Mouse (Mus musculus) MEL-GATA-1-ER (cell line): ENCODE data around the gene Pakap.
"Not testable (repeated sequence)": the region's sequence is repeated elsewhere in the genome, so short reads cannot be mapped to it uniquely, and the experiment has no call there.

Source experiments
- DNase-seq: peaks from one replicate; pipeline ENCODE4 v3.0.0-alpha.2; 2012; ENCODE audit warnings: low read depth; ENCODE audit errors: extremely low read depth

Gene Pakap

GRCm38 (mm10) chr4:57866990-57867389, 299.0 kb downstream of the Pakap start:
- no peak for DNase-seq

- DNase-seq = no peak
Measured at GRCm38 (mm10) chr4:57867454-57867853, 299.5 kb downstream of the Pakap start.

GRCm38 (mm10) chr4:57879137-57879536, 311.2 kb downstream of the Pakap start:
- DNase-seq = no peak

- DNase-seq = peak; percentile 59
Measured at GRCm38 (mm10) chr4:57879804-57880357, 311.9 kb downstream of the Pakap start.

- no peak for DNase-seq
Measured at GRCm38 (mm10) chr4:57883520-57884421, 315.8 kb downstream of the Pakap start.

- no peak for DNase-seq
Measured at GRCm38 (mm10) chr4:57884511-57884910, 316.5 kb downstream of the Pakap start.

GRCm38 (mm10) chr4:57885186-57885585, 317.2 kb downstream of the Pakap start:
- no peak for DNase-seq

- DNase-seq = no peak
Measured at GRCm38 (mm10) chr4:57886066-57886887, 318.3 kb downstream of the Pakap start.

GRCm38 (mm10) chr4:57886888-57887230, 318.9 kb downstream of the Pakap start:
- DNase-seq = no peak

- DNase-seq = no peak
Measured at GRCm38 (mm10) chr4:57888246-57888645, 320.3 kb downstream of the Pakap start.

GRCm38 (mm10) chr4:57888978-57889377, 321.0 kb downstream of the Pakap start:
- not testable (repeated sequence) for DNase-seq

GRCm38 (mm10) chr4:57889773-57890172, 321.8 kb downstream of the Pakap start:
- DNase-seq = no peak

GRCm38 (mm10) chr4:57892001-57892586, 324.1 kb downstream of the Pakap start:
- DNase-seq = no peak

GRCm38 (mm10) chr4:57895140-57895539, 327.2 kb downstream of the Pakap start:
- DNase-seq = no peak

GRCm38 (mm10) chr4:57895902-57896301, 327.9 kb downstream of the Pakap start:
- DNase-seq = no peak

GRCm38 (mm10) chr4:57896631-57897030, 328.7 kb downstream of the Pakap start:
- DNase-seq = no peak

- no peak for DNase-seq
Measured at GRCm38 (mm10) chr4:57901210-57901609, 333.2 kb downstream of the Pakap start.

- no peak for DNase-seq
Measured at GRCm38 (mm10) chr4:57902619-57903018, 334.6 kb downstream of the Pakap start.

GRCm38 (mm10) chr4:57904211-57904610, 336.2 kb downstream of the Pakap start:
- DNase-seq = no peak

- DNase-seq = no peak
Measured at GRCm38 (mm10) chr4:57904638-57905037, 336.7 kb downstream of the Pakap start.

GRCm38 (mm10) chr4:57906708-57907107, 338.7 kb downstream of the Pakap start:
- no peak for DNase-seq

GRCm38 (mm10) chr4:57908860-57909259, 340.9 kb downstream of the Pakap start:
- no peak for DNase-seq
